Mouse (Mus musculus) bone marrow macrophage, adult 2 months (primary cell): Measurements from ENCODE around the gene Prnp. TPM values are rescaled to one million over a fixed set of nuclear protein-coding genes. Genes with fewer than 3 reads are reported as not detected.

Experiments
- H3K27ac ChIP-seq: 2 replicates; pipeline ENCODE4 v1.5.1; 2012; ENCODE audit warnings: low read depth, low read length; ENCODE audit not compliant: insufficient read depth
- H3K4me1 ChIP-seq: 2 replicates; pipeline ENCODE4 v1.6.1; 2012; ENCODE audit warnings: low read length; ENCODE audit not compliant: control insufficient read depth, insufficient read depth
- H3K4me3 ChIP-seq: 2 replicates; pipeline ENCODE4 v1.5.1; 2012; ENCODE audit warnings: mild to moderate bottlenecking, low read length, moderate library complexity; ENCODE audit not compliant: insufficient read depth
- CTCF ChIP-seq: IDR thresholded peaks from 2 replicates; pipeline ENCODE4 v1.5.1; 2012; ENCODE audit warnings: low read depth, mild to moderate bottlenecking, low read length, moderate library complexity
- POLR2A ChIP-seq: IDR thresholded peaks from 2 replicates; pipeline ENCODE4 v1.6.1; 2012; ENCODE audit warnings: mild to moderate bottlenecking, low read depth, low read length, borderline replicate concordance
- polyA plus RNA-seq: library from polyadenylated mRNA; stranded (reverse); fragments of >200 nt; gene quantifications from 2 replicates; pipeline ENCODE4 v1.2.4, GENCODE M21; 2012; ENCODE audit not compliant: missing spikeins, insufficient read depth, insufficient read length

Prnp gene
- polyA plus RNA-seq, 1 experiment = 27.2 TPM

- H3K4me3 ChIP-seq = no peak overlapping the region
- TF ChIP-seq CTCF (no peak), POLR2A (no peak)
- H3K27ac ChIP-seq = no peak overlapping the region
- H3K4me1 ChIP-seq = peaks cover 6% of the 10 kb centered on the region
These were observed 78.2 kb downstream of the Prnp start for GRCm38 (mm10) chr2:131987950-131988349.

Other genes starting within 250 kb of the Prnp start
- gene Erv3, start 50.2 kb upstream of the Prnp start, polyA plus RNA-seq = not detected in 2 replicates
- not detected in 2 replicates for gene Prn, start within 50 bp of the Prnp start, polyA plus RNA-seq
- not detected in 2 replicates for gene Prnd, start 40.9 kb downstream of the Prnp start, polyA plus RNA-seq
- 136 and 155 TPM in 2 replicates for gene Rassf2, start 120.3 kb downstream of the Prnp start, polyA plus RNA-seq
- gene Slc23a2, start 235.2 kb downstream of the Prnp start, polyA plus RNA-seq = 47.7 and 53.5 TPM in 2 replicates